Mouse (Mus musculus) frontal cortex, postnatal 25 days (tissue): Measurements from ENCODE around the gene Ccdc14.
"Not testable (repeated sequence)": the region's sequence is repeated elsewhere in the genome, so short reads cannot be mapped to it uniquely, and the experiment has no call there.

Source experiments
- DNase-seq, 2 experiments: peaks; one replicate each; pipeline ENCODE4 v3.0.0; 2022; ENCODE audit warnings: low spot score in 2 of 2

The Ccdc14 gene

GRCm38 (mm10) chr16:34690334-34691144, at the start of gene Ccdc14:
Gene Ccdc14, plus strand, starts transcription at chr16:34690616.
- peak; percentile 56 to 64 for DNase-seq

GRCm38 (mm10) chr16:34643511-34644259, 46.7 kb upstream of the Ccdc14 start:
- DNase-seq: peak in 1 of 2 experiments; percentile 32

- DNase-seq: no peak
Observed at GRCm38 (mm10) chr16:34649621-34650020, 40.8 kb upstream of the Ccdc14 start, which contains the start of gene Ropn1. Gene Ropn1, plus strand, starts transcription at chr16:34649921.

GRCm38 (mm10) chr16:34653023-34653422, 37.4 kb upstream of the Ccdc14 start:
- no peak for DNase-seq

GRCm38 (mm10) chr16:34657566-34657965, 32.9 kb upstream of the Ccdc14 start:
- not testable (repeated sequence) for DNase-seq

GRCm38 (mm10) chr16:34657983-34658382, 32.4 kb upstream of the Ccdc14 start:
- no peak for DNase-seq

- DNase-seq: no peak
Observed at GRCm38 (mm10) chr16:34658388-34658787, 32.0 kb upstream of the Ccdc14 start.

- no peak for DNase-seq
Observed at GRCm38 (mm10) chr16:34664553-34664952, 25.9 kb upstream of the Ccdc14 start.

- DNase-seq: peak; percentile 31 to 59
Observed at GRCm38 (mm10) chr16:34667031-34667726, 23.2 kb upstream of the Ccdc14 start.

GRCm38 (mm10) chr16:34668341-34668740, 22.1 kb upstream of the Ccdc14 start:
- DNase-seq: no peak

- DNase-seq: no peak
Observed at GRCm38 (mm10) chr16:34671966-34672365, 18.4 kb upstream of the Ccdc14 start.

GRCm38 (mm10) chr16:34672822-34673221, 17.6 kb upstream of the Ccdc14 start:
- DNase-seq: no peak

- no peak for DNase-seq
Observed at GRCm38 (mm10) chr16:34674365-34674764, 16.1 kb upstream of the Ccdc14 start.

- no peak for DNase-seq
Observed at GRCm38 (mm10) chr16:34681823-34682222, 8.6 kb upstream of the Ccdc14 start.

- DNase-seq: no peak
Observed at GRCm38 (mm10) chr16:34689879-34690278, 537 bp upstream of the Ccdc14 start.

- no peak for DNase-seq
Observed at GRCm38 (mm10) chr16:34691156-34691555, 740 bp downstream of the Ccdc14 start.

- DNase-seq: no peak
Observed at GRCm38 (mm10) chr16:34694477-34694876, 4.1 kb downstream of the Ccdc14 start.

GRCm38 (mm10) chr16:34698721-34699120, 8.3 kb downstream of the Ccdc14 start:
- not testable (repeated sequence) for DNase-seq

- DNase-seq: peak; percentile 61 to 67
Observed at GRCm38 (mm10) chr16:34700165-34700827, 9.9 kb downstream of the Ccdc14 start.

GRCm38 (mm10) chr16:34700828-34701216, 10.4 kb downstream of the Ccdc14 start:
- no peak for DNase-seq

GRCm38 (mm10) chr16:34706019-34706418, 15.6 kb downstream of the Ccdc14 start:
- no peak for DNase-seq
